Mouse (Mus musculus) spleen, embryonic (tissue): ENCODE data around the gene Opalin.

Source experiments
- CTCF ChIA-PET: fragments of 350-600 bp; sonication (Branson Sonifier 250); formaldehyde crosslinking; loops from one replicate; lab custom pipeline; 2022; lab: Charles Lee

The Opalin gene

DNA sequence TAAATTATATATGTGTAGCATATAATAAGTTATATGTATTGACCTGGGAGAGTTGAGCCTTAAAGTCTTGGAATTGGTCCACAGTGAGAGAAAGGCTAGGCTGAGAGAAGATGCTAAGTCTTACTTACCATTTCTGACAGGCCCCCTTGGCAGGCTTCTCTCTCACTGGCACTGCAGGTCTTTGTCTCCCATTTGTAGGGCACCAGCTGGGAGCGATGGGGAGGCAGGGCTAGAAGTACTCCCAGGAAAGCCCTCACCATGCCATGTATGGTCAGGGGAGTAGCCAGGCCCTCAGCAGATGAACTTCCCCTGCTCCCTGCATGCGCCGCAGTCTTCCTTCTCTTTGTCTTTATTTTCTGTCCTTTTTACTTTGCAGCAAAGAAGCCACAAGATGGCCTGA, at the start of gene Opalin:
Gene Opalin, minus strand, starts transcription at position 208 of the 400 bp plus-strand sequence.
- CTCF ChIA-PET: no interaction called here

DNA sequence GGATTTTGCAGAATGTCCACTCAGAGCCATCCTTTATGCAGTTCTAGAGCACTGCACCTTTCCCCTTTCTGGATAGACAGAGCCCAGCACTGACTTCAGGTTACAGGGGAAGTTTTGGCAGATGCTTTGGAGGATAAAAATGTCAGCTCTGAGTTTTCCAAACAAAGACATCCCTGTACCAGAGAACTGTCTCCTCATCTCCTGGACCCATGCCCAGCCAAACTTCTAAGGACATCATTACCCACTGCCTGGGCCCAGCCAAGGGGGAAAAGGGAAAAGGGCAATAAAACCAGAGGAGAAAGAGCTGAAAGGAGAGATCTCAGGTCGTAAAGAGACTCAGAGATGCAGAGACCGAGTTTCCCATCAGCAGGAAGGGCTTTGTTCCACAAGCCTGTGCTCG, 46.1 kb upstream of the Opalin start:
- CTCF ChIA-PET: no interaction called here

DNA sequence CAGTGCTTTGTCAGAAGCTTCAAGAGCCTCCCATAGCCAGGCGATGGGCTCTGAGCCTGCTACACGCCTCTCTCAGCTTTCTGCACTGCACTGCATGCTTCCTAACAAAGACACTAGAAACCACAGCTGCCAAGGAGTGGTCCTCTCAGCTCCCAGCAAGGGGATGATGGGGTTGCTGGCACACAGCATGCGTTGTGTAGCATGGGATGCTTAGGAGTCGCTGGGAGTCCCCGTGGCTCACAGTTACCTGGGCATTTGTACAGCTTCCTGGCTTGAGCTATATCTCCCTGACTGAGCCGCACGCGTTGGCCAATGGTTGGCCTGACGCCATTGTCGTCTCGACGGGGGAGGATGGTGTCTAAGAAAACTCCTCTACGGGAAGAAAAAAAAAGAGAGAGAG, 43.0 kb upstream of the Opalin start:
- CTCF ChIA-PET: interaction anchor here (0.6 kb wide), 1 partner anchor 488 kb away, joined by 3 read pairs; no protein-coding TSS in a partner anchor

DNA sequence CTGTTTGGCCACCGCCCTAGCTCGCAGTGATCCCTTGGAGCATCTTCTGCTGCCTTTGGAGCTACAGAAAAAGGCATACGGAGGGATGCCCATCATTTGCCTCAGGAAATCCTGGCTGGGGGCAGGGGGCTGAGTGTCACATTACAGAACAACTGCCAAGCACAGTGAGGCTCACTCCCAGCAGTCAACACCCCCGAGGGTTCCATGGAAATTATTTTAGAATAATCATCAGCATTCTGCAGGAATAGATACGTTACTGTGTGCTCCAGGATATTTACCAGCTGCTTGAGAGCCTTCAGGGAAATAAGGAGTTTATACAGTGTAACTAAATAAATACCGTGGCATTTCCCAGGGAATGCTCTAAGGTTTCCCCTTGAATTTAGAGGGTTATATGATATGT, 41.4 kb upstream of the Opalin start:
- CTCF ChIA-PET: no interaction called here

DNA sequence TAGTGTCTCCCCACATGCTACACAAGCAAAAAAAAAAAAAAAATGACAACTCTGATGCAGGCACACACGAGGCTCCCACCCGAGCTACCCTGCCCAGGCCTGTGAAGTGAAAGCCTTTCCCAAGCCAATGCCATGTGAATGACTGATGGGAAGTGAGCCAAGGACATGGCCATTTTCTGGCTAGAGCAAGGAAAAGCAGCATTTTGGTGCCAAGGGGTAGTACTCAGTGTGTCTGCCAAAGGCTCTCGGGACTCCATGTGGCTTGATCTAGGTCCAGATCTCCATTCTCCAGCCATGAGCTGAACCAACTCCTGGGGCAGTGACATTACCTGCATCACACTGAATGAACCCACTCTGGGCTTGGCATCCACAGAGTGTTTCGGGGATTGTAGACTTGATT, 40.4 kb upstream of the Opalin start:
- CTCF ChIA-PET: no interaction called here

DNA sequence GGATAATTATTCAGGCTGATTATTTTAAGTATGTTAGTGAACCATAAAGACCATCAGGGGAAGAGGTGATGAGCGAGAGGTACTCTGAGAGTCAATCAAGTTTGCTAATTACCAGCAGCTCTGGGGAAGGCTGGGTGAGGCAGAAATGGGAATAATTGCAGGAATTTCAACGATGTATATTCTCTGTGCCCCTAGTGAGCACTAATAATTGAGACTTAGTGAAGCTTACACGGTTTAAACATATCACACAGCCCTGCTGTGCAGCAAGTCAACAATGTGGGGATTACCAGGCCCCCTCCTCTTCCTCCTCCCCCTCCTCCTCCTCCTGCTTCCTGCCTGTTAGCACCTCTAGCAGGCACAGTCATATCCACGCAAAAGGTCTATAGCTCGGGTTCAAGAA, 37.7 kb upstream of the Opalin start:
- CTCF ChIA-PET: interaction anchor here (0.6 kb wide), 1 partner anchor 80 kb away, joined by 3 read pairs; no protein-coding TSS in a partner anchor

DNA sequence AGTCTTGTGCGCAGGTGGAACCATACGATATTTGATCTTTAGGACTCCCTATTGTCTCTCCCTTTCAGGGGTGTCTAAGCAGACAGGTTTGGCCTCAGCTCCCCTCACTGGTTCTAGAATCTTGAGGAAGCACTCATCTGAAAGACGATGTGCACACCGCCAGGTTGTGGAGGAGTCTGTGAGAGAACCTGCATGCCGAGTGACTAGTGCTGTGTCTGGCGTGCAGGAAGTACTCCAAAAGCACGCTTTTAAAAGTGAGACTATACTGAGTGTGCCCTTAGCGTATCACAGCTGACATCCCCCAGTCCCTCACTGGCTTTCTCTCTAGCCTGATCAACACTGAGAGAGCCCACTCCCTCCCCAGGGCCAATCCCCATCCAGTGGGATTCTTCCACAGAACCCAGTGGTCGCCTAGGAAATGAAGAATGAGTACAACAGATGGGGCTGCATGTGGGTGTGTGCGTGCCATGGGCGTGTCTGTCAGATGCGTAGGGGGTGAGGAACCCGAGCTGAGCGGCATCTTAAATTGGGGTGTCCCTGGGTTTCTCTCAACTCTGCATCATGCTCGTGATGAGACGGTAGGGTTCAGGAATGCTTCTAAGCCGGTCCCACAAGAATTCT, 37.1 kb upstream of the Opalin start:
- CTCF ChIA-PET: interaction anchor here (0.6 kb wide), 1 partner anchor 81 kb away, joined by 3 read pairs; no protein-coding TSS in a partner anchor

DNA sequence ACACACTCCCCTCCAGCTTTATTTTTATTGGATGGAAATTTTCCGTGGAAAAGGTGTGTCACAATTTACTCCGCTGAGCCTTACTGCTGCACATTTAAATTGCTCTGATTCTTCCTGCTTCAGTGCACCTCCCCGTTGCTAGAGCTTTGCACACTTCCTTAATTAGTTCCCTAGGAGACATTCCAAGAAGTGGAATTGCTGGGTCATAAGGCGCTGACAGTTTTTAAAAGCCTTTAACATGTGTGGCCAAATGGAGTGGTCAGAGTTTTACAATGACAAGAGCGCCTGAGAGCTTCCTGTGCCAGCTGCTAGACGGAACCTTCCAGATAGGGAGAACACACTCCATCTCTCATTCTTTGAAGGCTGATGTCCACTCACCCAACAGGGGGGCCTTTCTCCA, 35.7 kb upstream of the Opalin start:
- CTCF ChIA-PET: no interaction called here

DNA sequence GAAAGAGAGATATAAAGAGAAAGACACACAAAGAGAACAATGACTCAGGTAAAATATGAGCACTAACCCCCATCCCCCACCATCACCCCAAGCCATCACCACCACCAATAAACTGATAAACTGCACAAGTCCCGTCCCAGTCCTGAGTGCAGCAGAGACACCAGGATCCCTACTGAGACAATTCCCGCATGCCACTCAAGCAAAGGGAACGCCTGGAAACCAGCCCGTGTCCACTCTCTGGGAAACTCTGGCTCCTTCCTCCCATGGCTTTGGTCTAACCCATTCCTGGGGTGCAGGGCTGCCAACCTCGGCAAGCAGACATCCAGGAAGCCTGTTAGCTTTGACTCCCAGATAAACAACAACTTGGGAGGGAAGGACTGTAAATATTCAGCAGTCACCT, 33.1 kb upstream of the Opalin start:
- CTCF ChIA-PET: no interaction called here

DNA sequence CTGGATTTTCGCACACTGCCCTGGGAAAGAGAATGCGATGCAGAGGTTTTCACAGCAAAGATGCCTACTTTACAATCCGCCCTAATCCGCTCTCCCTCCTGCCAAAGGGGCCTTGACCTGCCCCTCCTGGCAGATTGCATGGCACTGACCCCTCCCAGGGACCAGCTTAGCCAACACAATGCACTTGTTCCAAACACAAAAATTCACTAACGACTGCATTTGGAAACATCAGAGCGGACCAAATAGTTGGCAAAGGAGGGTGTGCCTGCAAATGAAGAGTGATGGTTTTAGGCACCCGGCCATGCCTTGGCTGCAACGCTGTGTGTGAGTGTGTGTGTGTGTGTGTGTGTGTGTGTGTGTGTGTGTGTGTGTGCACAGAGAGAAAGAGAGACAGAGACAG, 32.6 kb upstream of the Opalin start:
- CTCF ChIA-PET: no interaction called here

DNA sequence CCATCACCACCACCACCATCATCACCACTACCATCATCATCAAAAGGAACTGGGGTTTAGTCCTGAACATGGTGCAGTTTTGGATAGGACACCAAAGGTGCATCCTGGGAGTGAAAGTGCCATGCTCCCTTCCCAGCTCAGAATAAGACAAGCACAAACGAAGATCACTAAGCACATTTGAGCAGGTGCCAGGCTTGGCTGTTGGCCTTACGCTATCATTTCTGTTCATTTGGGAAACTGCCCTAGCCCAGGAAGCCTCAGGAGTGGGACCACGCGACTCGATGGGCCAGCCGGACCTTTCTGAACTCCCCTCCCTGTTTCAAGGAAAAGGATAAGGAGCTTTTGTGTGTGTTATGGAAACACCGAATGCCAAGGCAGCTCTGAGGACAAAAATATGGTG, 31.8 kb upstream of the Opalin start:
- CTCF ChIA-PET: no interaction called here

DNA sequence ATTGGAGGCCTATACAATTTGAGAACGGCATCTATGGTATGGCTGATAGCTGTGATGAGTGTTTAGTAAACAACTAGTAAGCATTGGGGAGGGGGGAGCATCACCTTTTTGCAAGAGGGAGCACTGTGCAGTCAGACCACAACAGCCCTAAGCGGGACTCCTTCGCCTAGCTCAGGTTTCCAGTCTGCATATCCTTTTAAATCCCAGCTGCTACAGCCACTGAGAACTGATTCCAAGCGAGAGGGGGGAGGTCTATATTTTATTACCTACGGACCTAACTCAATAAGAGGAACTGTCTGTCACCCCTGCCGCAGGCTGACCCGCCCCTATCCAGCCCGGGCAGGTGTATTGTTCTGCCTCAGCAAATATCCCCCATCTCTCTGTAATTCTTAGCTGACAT, 30.6 kb upstream of the Opalin start:
- CTCF ChIA-PET: no interaction called here

DNA sequence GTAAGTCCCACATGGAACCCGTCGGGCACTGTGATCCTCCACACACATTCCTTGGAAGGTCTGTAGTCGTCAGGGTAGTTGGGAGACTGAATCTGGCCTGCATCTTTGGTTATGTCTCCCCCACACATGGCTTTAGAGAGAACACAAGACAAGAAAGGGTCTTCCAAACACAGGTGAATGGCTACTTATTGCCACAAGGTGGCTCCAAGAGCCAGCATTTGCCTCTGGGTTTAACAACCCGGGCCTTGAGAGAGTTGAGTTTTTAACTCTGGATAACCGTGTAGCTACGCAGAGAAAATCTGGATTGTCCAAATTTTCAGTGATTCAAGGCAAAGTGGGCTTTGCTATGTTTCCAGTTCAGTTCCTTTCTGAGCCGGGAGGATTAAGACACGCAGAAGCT, 28.0 kb upstream of the Opalin start:
- CTCF ChIA-PET: no interaction called here

DNA sequence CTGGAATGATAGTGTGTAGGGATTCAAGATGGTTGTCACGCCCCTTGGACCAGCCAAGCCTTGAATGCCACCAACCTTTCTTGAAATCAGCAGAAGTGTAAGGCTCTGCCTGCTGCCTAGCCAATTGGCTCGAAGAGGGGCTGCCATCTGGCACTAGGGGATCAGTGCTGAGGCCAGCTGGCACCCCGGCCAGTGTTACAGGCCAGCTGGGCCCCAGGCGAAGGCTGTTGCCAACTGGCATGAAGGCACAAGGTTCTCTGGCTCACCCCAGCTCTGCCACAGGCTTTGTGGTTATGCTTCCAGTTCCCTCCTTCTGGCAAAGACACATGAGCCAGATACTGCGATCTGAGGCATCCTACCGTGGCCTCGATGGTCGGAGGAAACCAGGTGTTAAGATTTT, 24.5 kb upstream of the Opalin start:
- CTCF ChIA-PET: no interaction called here

DNA sequence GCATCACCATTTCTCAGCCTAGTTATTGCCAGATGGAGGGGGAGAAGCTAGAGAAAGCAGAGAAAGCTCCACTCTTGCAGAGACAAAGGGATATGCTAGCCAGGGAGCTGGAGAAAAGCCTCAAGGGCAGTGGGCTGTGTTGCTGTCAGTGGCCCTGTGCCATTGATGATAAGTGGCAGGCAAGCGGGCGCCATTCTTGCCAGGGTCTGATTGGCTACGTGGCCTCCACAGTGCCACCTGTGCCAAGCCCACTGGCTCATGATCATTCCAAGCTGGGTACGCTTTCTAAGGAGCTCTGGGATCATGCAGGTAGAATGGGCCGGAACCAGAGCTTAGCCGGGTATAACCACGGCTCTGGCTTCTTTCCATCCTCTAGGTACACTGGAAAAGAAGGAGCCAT, 23.9 kb upstream of the Opalin start:
- CTCF ChIA-PET: no interaction called here

DNA sequence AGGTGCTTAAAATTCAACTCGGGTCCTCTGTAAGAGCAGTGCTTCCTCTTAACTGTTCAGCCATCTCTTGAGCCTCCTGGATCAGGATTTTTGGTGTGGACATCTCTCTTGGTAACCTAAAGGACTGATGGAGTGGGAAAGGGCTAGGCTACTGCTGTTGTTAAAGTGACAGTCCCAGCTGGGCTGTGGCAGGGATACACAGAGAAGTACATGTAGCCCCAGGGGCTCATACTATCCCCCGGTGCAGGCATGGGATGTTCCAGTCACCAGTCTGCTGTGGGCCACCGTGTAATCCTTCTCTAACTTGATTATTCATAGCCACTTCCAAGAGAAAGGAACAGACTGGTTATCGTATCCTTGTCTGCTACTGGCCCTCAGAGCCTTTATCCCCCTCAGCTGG, 20.1 kb upstream of the Opalin start:
- CTCF ChIA-PET: no interaction called here

DNA sequence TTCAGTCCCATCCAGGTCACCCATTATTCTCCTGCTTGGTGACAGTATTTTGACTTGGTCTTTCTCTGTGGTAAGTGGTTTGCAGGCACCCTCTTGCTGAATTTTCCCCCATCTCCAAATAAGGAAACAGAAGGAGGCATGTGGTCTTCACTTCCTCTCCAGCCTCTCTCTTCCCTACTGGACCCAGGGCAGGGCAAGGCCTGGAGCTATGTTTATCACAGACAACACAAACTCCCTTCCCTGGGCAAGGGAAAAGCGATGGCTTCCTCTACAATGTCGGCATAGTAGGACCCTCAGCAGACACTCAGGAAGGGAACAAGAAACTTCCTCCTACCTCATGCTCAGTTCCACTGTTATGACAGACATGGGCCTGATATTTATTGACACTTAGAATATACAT, 15.0 kb upstream of the Opalin start:
- CTCF ChIA-PET: no interaction called here

DNA sequence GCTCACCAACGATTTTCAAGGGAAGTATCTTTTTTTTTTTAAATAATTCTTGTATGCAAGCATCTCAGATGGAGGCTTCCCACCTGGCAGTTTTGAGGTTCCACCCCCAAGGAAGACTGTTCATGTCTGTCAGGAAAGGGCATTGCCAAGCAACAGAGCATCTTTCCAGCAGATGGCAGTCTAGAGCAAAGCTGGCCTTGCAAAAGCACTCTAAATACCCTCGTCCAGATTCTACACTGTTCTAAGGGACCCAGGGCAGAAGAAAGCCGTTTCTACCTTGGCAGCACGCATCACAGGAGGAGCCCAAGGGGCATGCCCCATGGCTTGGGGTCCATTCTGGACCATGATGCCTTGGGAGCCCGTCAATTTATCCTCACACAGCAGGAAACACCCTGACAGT, 12.9 kb upstream of the Opalin start:
- CTCF ChIA-PET: no interaction called here

DNA sequence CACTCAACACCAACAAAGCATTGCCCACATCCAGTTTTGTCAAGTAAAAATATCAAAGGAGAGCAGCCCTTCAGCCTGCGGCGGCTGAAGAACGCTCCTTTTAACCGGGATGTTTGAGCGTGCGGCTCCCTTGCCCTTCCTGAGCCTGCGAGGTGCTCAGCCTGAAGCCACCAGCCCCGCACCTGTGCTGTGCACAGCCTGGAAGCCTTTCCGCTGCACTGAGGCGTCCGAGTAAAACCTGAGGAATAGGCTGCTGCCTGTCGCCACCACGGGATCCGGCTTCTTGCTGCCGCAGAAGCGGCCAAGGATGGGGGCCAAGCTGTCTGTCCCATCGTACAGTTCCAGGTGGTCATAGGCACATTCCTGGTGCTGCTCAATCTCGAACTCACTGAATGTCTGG, 11.6 kb upstream of the Opalin start:
- CTCF ChIA-PET: no interaction called here

DNA sequence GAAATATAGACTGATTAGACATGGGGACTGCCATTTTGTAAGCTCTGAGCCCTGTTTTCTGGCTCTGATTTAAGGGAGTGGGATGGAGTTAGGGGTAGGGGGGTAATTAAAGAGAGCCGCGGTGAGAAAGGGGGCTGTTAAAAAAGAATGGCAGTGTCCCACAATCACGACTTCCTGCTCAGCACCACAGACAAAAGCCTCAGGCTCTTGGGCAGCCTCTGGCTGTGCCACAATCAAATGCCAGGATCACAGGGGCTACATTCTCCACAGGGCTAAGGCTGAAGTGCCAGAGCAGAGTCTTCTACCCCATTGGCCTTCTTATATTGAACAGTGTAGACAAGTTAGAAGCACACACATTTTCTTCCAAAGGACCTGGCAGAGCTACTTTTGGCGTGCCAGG, 11.0 kb upstream of the Opalin start:
- CTCF ChIA-PET: no interaction called here

DNA sequence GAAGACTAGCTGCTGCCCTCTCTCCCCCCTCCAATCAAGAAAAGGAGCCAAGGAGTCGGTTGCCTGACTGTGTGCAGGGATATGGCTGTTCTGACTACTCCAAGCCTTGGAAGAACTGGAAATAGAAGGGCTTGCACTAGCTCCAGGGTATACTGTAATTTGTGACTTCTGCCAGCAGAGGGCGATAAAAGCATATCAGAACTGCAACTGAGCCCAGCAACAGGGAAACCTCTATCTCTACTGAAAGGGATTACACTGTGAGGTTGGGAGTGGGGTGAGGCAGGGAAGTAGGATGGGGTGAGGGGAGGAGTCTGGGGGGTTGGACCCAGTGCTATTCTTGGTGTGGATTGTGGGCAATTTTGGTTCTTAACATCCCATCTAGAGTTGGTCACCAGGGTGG, 9.8 kb upstream of the Opalin start:
- CTCF ChIA-PET: no interaction called here

DNA sequence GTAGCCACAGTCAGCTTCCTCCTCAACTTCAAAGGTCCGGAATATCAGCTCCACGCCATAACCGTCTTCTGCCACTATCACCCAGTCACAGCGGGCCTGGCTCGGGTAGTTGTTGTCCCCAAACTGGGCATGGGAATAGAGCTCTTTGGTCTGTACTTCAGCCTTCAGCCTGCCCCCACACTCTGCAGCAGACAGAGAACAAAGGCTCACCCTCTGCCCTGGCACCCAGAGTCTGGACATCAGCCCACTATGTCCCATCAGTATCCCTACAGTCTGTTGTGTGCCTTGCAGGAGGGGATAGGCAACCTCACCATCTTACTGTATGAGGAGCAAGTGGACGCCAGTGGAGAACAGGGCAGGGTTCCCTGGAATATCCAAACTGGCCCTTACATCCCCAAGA, 9.4 kb upstream of the Opalin start:
- CTCF ChIA-PET: interaction anchor here (0.9 kb wide), 1 partner anchor 16 kb away, joined by 3 read pairs; no protein-coding TSS in a partner anchor

DNA sequence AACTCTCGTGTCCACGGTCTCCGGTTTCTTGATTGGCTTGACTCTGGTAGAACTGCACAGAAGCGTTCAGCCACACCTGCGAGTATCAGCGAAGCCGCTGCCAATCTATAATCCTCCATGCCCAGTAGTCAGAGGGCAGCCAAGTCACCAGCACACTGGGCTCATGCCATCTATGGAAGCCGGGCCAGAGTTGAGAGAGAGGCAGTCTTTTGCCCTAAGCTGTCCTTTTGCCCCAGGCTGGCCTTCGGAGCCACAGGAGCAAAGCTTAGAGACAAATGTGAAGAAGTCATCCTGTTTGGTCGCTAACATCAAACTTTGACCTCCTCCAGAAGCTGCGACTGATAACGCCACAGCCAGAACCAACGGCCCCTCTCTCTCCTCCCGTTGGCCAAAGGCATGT, 6.7 kb upstream of the Opalin start:
- CTCF ChIA-PET: no interaction called here

DNA sequence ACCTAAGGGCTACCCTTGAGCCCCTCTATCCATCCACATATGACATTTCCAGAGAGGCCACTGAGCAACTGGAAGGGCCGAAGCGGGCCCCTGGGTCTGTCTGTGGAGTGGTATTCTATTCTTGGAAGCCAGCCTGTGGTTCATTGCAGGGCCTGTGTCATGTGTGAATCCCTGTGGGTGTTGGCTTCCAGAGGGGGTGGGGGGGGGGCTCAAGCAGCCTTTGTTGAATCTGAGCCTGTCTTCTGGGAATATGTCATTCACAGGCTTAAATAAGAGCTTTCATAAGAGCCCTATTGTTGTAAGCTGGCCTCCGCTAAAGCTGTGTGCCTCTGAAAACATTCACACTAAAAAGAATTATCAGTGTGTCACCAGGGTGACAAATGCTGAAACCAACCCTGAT, 4.7 kb upstream of the Opalin start:
- CTCF ChIA-PET: no interaction called here
